Mouse (Mus musculus) megakaryocyte, embryonic 14.5 days (primary cell): ENCODE data around the gene Timm29. TPM values are rescaled to one million over a fixed set of nuclear protein-coding genes. Genes with fewer than 3 reads are reported as not detected.

Experiments used
- H3K27me3 ChIP-seq: replicated peaks from 2 replicates; pipeline ENCODE3; 2012; ENCODE audit warnings: inconsistent platforms
- H3K36me3 ChIP-seq: replicated peaks from 2 replicates; pipeline ENCODE3; 2012; ENCODE audit warnings: low read length, inconsistent platforms, mixed read lengths
- H3K4me1 ChIP-seq: 2 replicates; pipeline ENCODE4 v1.6.1; 2012; ENCODE audit warnings: inconsistent platforms
- H3K4me3 ChIP-seq: replicated peaks from 2 replicates; pipeline ENCODE3; 2012; ENCODE audit warnings: moderate library complexity, mild to moderate bottlenecking, inconsistent platforms
- H3K9me3 ChIP-seq: 2 replicates; pipeline ENCODE4 v1.6.1; 2012; ENCODE audit warnings: inconsistent platforms
- FLI1 ChIP-seq: IDR thresholded peaks from 2 replicates; pipeline ENCODE4 v1.6.1; 2012; ENCODE audit warnings: low read length, inconsistent platforms, mixed read lengths
- GATA1 ChIP-seq: IDR thresholded peaks from 3 replicates; pipeline ENCODE4 v1.6.1; 2012; ENCODE audit warnings: mixed read lengths, low read length, inconsistent platforms, borderline replicate concordance
- polyA plus RNA-seq: library from polyadenylated mRNA; stranded (reverse); fragments of >175 nt; gene quantifications from 2 replicates; pipeline ENCODE4 v1.2.3, GENCODE M21; 2012; ENCODE audit warnings: low replicate concordance; ENCODE audit not compliant: insufficient read depth

Gene Timm29
- polyA plus RNA-seq, 1 experiment, result 4.0 TPM

- H3K4me1 ChIP-seq, result peaks cover 50% of the 10 kb centered on the region
- TF ChIP-seq FLI1, result no peak
- no peak for TF ChIP-seq GATA1
- H3K27me3 ChIP-seq, result no peaks in the 10 kb centered on the region
- peaks cover 46% of the 10 kb centered on the region for H3K36me3 ChIP-seq
- no peak overlapping the region for H3K4me3 ChIP-seq
- H3K9me3 ChIP-seq, result no peaks in the 10 kb centered on the region
Observed at GRCm38 (mm10) chr9:21594838-21595237, 2.3 kb downstream of the Timm29 start.

- Histone ChIP-seq H3K4me3 (no peak overlapping the region), H3K9me3 (no peaks in the 10 kb centered on the region), H3K27me3 (no peaks in the 10 kb centered on the region), H3K36me3 (peaks cover 27% of the 10 kb centered on the region), H3K4me1 (peaks cover 37% of the 10 kb centered on the region)
- no peak for TF ChIP-seq FLI1
- TF ChIP-seq GATA1, result no peak
Observed at GRCm38 (mm10) chr9:21598198-21598597, 5.7 kb downstream of the Timm29 start.

GRCm38 (mm10) chr9:21600186-21600585 is 7.7 kb downstream of the Timm29 start:
- H3K9me3 ChIP-seq, result no peaks in the 10 kb centered on the region
- peaks cover 24% of the 10 kb centered on the region for H3K36me3 ChIP-seq
- H3K4me1 ChIP-seq, result peaks cover 31% of the 10 kb centered on the region
- no peak overlapping the region for H3K4me3 ChIP-seq
- TF ChIP-seq FLI1 (no peak), GATA1 (no peak)
- H3K27me3 ChIP-seq, result no peaks in the 10 kb centered on the region

GRCm38 (mm10) chr9:21601073-21601472 is 8.6 kb downstream of the Timm29 start:
- no peaks in the 10 kb centered on the region for H3K9me3 ChIP-seq
- TF ChIP-seq GATA1 (no peak), FLI1 (no peak)
- peaks cover 16% of the 10 kb centered on the region for H3K36me3 ChIP-seq
- H3K4me1 ChIP-seq, result peaks cover 32% of the 10 kb centered on the region
- H3K4me3 ChIP-seq, result no peak overlapping the region
- no peaks in the 10 kb centered on the region for H3K27me3 ChIP-seq

GRCm38 (mm10) chr9:21601722-21602399 is 9.3 kb downstream of the Timm29 start:
- Histone ChIP-seq H3K36me3 (peaks cover 11% of the 10 kb centered on the region), H3K9me3 (no peaks in the 10 kb centered on the region), H3K4me3 (peak overlapping the region; percentile 50), H3K4me1 (peaks cover 38% of the 10 kb centered on the region), H3K27me3 (no peaks in the 10 kb centered on the region)
- TF ChIP-seq GATA1 (no peak), FLI1 (no peak)

GRCm38 (mm10) chr9:21604119-21604518 is 11.6 kb downstream of the Timm29 start:
- Histone ChIP-seq H3K4me1 (peaks cover 36% of the 10 kb centered on the region), H3K4me3 (no peak overlapping the region), H3K36me3 (peaks cover 5% of the 10 kb centered on the region), H3K9me3 (no peaks in the 10 kb centered on the region), H3K27me3 (no peaks in the 10 kb centered on the region)
- no peak for TF ChIP-seq FLI1

GRCm38 (mm10) chr9:21605865-21606264 is 13.3 kb downstream of the Timm29 start:
- Histone ChIP-seq H3K4me1 (peaks cover 48% of the 10 kb centered on the region), H3K4me3 (no peak overlapping the region), H3K27me3 (no peaks in the 10 kb centered on the region), H3K9me3 (no peaks in the 10 kb centered on the region), H3K36me3 (no peaks in the 10 kb centered on the region)
- TF ChIP-seq FLI1 (no peak), GATA1 (no peak)

- peaks cover 47% of the 10 kb centered on the region for H3K4me1 ChIP-seq
- no peak for TF ChIP-seq FLI1
- no peak for TF ChIP-seq GATA1
Observed at GRCm38 (mm10) chr9:21606648-21607047, 14.1 kb downstream of the Timm29 start.

GRCm38 (mm10) chr9:21609861-21610260 is 17.3 kb downstream of the Timm29 start:
- no peaks in the 10 kb centered on the region for H3K9me3 ChIP-seq
- peaks cover 48% of the 10 kb centered on the region for H3K4me1 ChIP-seq
- no peaks in the 10 kb centered on the region for H3K27me3 ChIP-seq
- TF ChIP-seq FLI1, result no peak
- no peak for TF ChIP-seq GATA1
- no peaks in the 10 kb centered on the region for H3K36me3 ChIP-seq
- H3K4me3 ChIP-seq, result no peak overlapping the region

More at GRCm38 (mm10) chr9:21606648-21607047, 14.1 kb downstream of the Timm29 start:
- no peaks in the 10 kb centered on the region for H3K27me3 ChIP-seq
- H3K9me3 ChIP-seq, result no peaks in the 10 kb centered on the region
- no peaks in the 10 kb centered on the region for H3K36me3 ChIP-seq
- no peak overlapping the region for H3K4me3 ChIP-seq

- TF ChIP-seq GATA1, result no peak
- H3K9me3 ChIP-seq, result no peaks in the 10 kb centered on the region
- no peaks in the 10 kb centered on the region for H3K27me3 ChIP-seq
- peaks cover 7% of the 10 kb centered on the region for H3K36me3 ChIP-seq
- H3K4me3 ChIP-seq, result peak overlapping the region; percentile 93
- H3K4me1 ChIP-seq, result peaks cover 54% of the 10 kb centered on the region
Observed at GRCm38 (mm10) chr9:21614864-21615616, 22.5 kb downstream of the Timm29 start.
